Mouse (Mus musculus): ENCODE data around the gene Adssl1. TPM values are rescaled to one million over a fixed set of nuclear protein-coding genes. Genes with fewer than 3 reads are reported as not detected.

Adssl1 gene
- polyA plus RNA-seq, 1 experiment from 2014 or later: 69.3 TPM

Small RNA genes lying within 50 kb of the gene (microRNA-seq; reads per million reads assigned to microRNA genes)
- not detected for gene Mir6939

Other genes with a start within 250 kb of the Adssl1 start
- gene A530016L24Rik, start 130.6 kb upstream of the Adssl1 start, polyA plus RNA-seq (2015; fragmentation: Nextera tagmentation; extraction: Ambion mirVana): 6.0 and 6.2 TPM in 2 replicates
- gene Tmem179, start 103.3 kb upstream of the Adssl1 start, polyA plus RNA-seq (2015; fragmentation: Nextera tagmentation; extraction: Ambion mirVana): 0.62 and 0.70 TPM in 2 replicates
- 3.2 TPM in 2 replicates for gene Inf2, start 31.3 kb upstream of the Adssl1 start, polyA plus RNA-seq (2015; fragmentation: Nextera tagmentation; extraction: Ambion mirVana)
- 129 and 149 TPM in 2 replicates for gene Siva1, start 24.6 kb downstream of the Adssl1 start, polyA plus RNA-seq (2015; fragmentation: Nextera tagmentation; extraction: Ambion mirVana)
- gene Akt1, start 54.8 kb downstream of the Adssl1 start, polyA plus RNA-seq (2015; fragmentation: Nextera tagmentation; extraction: Ambion mirVana): 59.2 and 66.6 TPM in 2 replicates
- gene Zbtb42, start 58.8 kb downstream of the Adssl1 start, polyA plus RNA-seq (2015; fragmentation: Nextera tagmentation; extraction: Ambion mirVana): 5.8 and 6.2 TPM in 2 replicates
- gene Cep170b, start 100.4 kb downstream of the Adssl1 start, polyA plus RNA-seq (2015; fragmentation: Nextera tagmentation; extraction: Ambion mirVana): 4.0 and 4.3 TPM in 2 replicates
- 5.5 and 7.0 TPM in 2 replicates for gene Pld4, start 140.6 kb downstream of the Adssl1 start, polyA plus RNA-seq (2015; fragmentation: Nextera tagmentation; extraction: Ambion mirVana)
- gene Ahnak2, start 182.6 kb downstream of the Adssl1 start, polyA plus RNA-seq (2015; fragmentation: Nextera tagmentation; extraction: Ambion mirVana): 1.1 and 1.2 TPM in 2 replicates
- gene Clba1, start 188.9 kb downstream of the Adssl1 start, polyA plus RNA-seq (2015; fragmentation: Nextera tagmentation; extraction: Ambion mirVana): 7.6 and 8.0 TPM in 2 replicates
- gene Cdca4, start 209.4 kb downstream of the Adssl1 start, polyA plus RNA-seq (2015; fragmentation: Nextera tagmentation; extraction: Ambion mirVana): 49.1 and 49.3 TPM in 2 replicates
- gene Gpr132, start 248.2 kb downstream of the Adssl1 start, polyA plus RNA-seq (2015; fragmentation: Nextera tagmentation; extraction: Ambion mirVana): 0.08 and 0.16 TPM in 2 replicates

Data from heart, embryonic 13.5 days (tissue).